Mouse (Mus musculus) forebrain, postnatal 0 days (tissue): ENCODE data around the gene Shh. TPM values are rescaled to one million over a fixed set of nuclear protein-coding genes. Genes with fewer than 3 reads are reported as not detected.
A peak's percentile ranks its signal among the peaks of the same experiment; 100 is the strongest.

Experiments
- ATAC-seq: fragments of 200-750 bp; cut with Nextera tagmentation; 2 replicates; pipeline ENCODE4 v1.8.0; 2017; ENCODE audit warnings: mild to moderate bottlenecking, moderate library complexity
- DNase-seq: peaks from one replicate; pipeline ENCODE4 v3.0.0-alpha.2; 2015
- H3K27ac ChIP-seq: fragments of 300-500 bp; sonication (generic); 2 replicates; pipeline ENCODE4 v1.5.1; 2014; ENCODE audit warnings: low read depth, mild to moderate bottlenecking, antibody characterized with exemption, low read length, moderate library complexity, mixed read lengths
- H3K27me3 ChIP-seq: fragments of 300-500 bp; sonication (generic); 2 replicates; pipeline ENCODE4 v1.6.1; 2014; ENCODE audit warnings: mild to moderate bottlenecking, low read length, mixed read lengths; ENCODE audit not compliant: insufficient read depth
- H3K36me3 ChIP-seq: fragments of 300-500 bp; sonication (generic); 2 replicates; pipeline ENCODE4 v1.6.1; 2014; ENCODE audit warnings: mild to moderate bottlenecking, moderate library complexity; ENCODE audit not compliant: insufficient read depth
- H3K4me1 ChIP-seq: fragments of 300-500 bp; sonication (generic); 2 replicates; pipeline ENCODE4 v1.6.1; 2014; ENCODE audit warnings: antibody characterized with exemption; ENCODE audit not compliant: insufficient read depth
- H3K4me2 ChIP-seq: fragments of 300-500 bp; sonication (generic); 2 replicates; pipeline ENCODE4 v1.6.1; 2014; ENCODE audit warnings: low read depth, mild to moderate bottlenecking, moderate library complexity
- H3K4me3 ChIP-seq: fragments of 300-500 bp; sonication (generic); 2 replicates; pipeline ENCODE4 v1.5.1; 2014; ENCODE audit warnings: low read depth, low read length, mixed read lengths
- H3K9ac ChIP-seq: fragments of 300-500 bp; sonication (generic); 2 replicates; pipeline ENCODE4 v1.6.1; 2014; ENCODE audit warnings: mild to moderate bottlenecking
- H3K9me3 ChIP-seq: fragments of 300-500 bp; sonication (generic); 2 replicates; pipeline ENCODE4 v1.6.1; 2016; ENCODE audit warnings: low read length
- CTCF ChIP-seq: sonication (generic); IDR thresholded peaks from 2 replicates; pipeline ENCODE4 v1.5.1; 2016; ENCODE audit warnings: antibody characterized with exemption, control low read depth, low read depth
- WGBS: fragments of 180-500 bp; shearing (Covaris S2); extraction: QIAGEN DNeasy Blood & Tissue Kit; methylation state at CpG from one replicate; pipeline ENCODE4 v1.1.7; 2014; 5-methylcytosine and 5-hydroxymethylcytosine counted together
- polyA plus RNA-seq: library from polyadenylated mRNA; unstranded; fragments of >200 nt; fragmentation: Nextera tagmentation; extraction: Ambion mirVana; gene quantifications from 2 replicates; pipeline ENCODE4 v1.2.1, GENCODE M21; 2015
- total RNA-seq: library from RNA; depleted of rRNA; stranded (reverse); fragments of >200 nt; gene quantifications from 2 replicates; pipeline ENCODE4 v1.2.3, GENCODE M21; 2014

Shh gene
- total and polyA plus RNA-seq, 2 experiments from 2014 or later, result 0.65 to 3.0 TPM

DNA sequence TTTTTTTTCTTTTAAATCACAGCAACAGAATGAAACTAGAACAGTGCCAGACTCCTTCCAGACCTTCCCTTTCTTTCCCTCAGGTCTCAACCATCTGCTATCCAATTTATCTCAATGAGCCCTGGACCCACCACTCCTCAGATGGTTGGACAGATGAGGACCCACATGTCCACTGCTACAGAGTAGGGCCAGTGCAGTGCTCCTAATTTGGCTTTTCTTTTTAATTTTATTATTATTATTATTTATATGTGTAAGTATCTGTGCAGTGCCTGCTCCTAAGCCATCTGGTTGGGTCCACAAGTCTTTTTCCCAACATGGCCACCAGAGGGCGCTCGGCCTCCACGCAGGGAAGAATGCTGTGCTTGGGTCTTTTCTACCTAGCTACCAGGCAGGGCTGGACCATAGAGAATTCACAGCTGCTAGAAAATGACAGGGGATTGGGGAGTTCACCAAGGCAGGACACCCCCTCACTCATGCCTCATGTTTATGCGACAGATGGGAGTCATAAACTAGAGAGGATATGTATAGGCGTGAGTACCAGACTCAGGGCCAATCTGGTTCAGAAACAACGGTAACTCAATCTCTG, 15.9 kb downstream of the Shh start:
- Histone ChIP-seq H3K4me2 (no peak overlapping the region), H3K27me3 (peaks cover 8% of the 10 kb centered on the region), H3K4me3 (no peak overlapping the region), H3K27ac (no peak overlapping the region), H3K9ac (no peak overlapping the region), H3K36me3 (no peaks in the 10 kb centered on the region), H3K4me1 (no peaks in the 10 kb centered on the region), H3K9me3 (no peaks in the 10 kb centered on the region)
- DNase-seq, result peak; percentile 91
- TF ChIP-seq CTCF, result peak; percentile 98
- WGBS, result 27% methylated on average over 6 of the region's 6 CpGs
- peak; percentile 83 for ATAC-seq

DNA sequence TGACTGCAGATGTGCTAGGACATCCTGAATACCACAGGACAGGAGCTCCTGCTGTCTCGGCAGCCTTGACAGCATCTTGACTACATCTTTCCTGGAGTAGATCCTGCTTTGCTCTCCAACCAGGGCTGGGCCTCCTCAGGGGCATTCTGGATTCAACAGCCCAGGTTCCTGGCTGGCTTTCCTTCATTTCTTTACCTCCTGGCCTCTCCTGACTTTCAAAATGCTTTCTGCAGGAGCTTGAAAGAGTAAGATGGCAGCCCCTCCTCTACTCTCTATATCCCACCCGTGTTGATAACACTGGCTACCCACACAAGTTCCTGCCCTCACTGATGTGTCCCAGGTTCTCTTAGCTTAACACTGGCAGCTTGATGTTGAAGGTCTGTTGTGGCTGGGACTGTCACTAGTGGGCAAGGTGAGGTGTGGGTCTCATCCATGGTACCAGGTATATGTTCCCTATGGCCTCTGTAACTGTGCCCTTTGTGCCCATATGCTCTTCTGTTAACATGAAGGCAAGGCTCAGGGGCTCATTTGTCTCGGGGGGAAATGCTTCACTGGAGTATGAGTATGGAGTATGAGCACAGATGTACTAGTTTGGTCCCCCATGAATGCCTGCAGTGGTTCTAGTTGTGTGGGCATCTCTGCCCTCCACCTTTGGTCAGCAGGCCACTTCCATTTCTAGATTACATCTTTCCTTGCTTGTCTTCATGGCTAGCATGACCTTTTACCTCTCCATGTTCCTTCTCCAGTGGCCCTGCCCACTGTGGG, 16.7 kb downstream of the Shh start:
- H3K9me3 ChIP-seq, result no peaks in the 10 kb centered on the region
- H3K4me3 ChIP-seq, result no peak overlapping the region
- DNase-seq, result no peak
- 0 out of 2 replicates have a peak, but pooled peaks cover under 1% of the 10 kb centered on the region for H3K27me3 ChIP-seq
- no peak overlapping the region for H3K9ac ChIP-seq
- no peak for TF ChIP-seq CTCF
- ATAC-seq, result no peak
- WGBS, result 69% methylated on average over 3 of the region's 3 CpGs
- no peaks in the 10 kb centered on the region for H3K4me1 ChIP-seq
- no peak overlapping the region for H3K27ac ChIP-seq
- H3K4me2 ChIP-seq, result no peak overlapping the region
- no peaks in the 10 kb centered on the region for H3K36me3 ChIP-seq

DNA sequence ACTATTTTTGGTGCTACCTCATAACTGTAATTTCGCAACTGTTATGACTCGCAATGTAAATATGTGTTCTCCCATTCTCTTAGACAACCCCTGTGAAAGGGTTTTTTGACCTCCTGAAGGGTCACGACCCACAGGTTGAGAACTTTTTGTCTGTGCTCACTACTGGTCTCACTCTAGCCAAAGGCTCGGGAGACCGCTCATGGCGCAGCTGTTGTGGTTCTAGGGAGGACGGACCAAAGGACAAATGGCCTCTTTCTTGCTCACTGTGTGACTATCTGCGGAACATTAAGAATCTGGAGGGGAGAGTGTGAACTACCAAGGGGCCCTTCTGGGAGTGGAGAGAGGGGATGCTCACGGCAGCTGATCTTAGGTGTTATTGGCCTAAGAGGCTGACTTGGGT, 41.1 kb downstream of the Shh start:
- no peak for TF ChIP-seq CTCF
- Histone ChIP-seq H3K4me3 (no peak overlapping the region), H3K27ac (no peak overlapping the region), H3K9me3 (no peaks in the 10 kb centered on the region), H3K9ac (no peak overlapping the region), H3K27me3 (no peaks in the 10 kb centered on the region), H3K36me3 (no peaks in the 10 kb centered on the region), H3K4me2 (no peak overlapping the region), H3K4me1 (no peaks in the 10 kb centered on the region)
- ATAC-seq (no peak), DNase-seq (no peak)
- 94% methylated on average over 9 of the region's 9 CpGs for WGBS

DNA sequence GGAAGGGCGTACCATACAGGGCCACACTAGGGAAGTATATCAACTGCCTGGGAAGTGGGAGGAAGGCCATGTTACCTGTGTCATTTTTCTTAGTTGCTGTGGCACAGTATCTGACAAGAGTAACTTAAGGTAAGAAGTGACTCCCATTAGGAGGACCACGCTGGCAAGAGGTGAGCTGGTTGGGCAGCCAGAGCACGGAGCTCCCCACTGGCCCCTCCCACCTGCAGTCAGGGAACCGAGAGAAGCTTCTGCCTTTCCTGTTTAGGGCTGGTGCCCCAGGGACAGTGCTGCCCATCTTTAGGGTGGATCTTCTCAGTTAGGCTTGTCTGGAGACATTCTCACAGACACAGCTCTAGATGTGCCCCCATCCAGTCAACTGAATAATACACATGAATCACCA, 43.3 kb downstream of the Shh start:
- ATAC-seq, result no peak

DNA sequence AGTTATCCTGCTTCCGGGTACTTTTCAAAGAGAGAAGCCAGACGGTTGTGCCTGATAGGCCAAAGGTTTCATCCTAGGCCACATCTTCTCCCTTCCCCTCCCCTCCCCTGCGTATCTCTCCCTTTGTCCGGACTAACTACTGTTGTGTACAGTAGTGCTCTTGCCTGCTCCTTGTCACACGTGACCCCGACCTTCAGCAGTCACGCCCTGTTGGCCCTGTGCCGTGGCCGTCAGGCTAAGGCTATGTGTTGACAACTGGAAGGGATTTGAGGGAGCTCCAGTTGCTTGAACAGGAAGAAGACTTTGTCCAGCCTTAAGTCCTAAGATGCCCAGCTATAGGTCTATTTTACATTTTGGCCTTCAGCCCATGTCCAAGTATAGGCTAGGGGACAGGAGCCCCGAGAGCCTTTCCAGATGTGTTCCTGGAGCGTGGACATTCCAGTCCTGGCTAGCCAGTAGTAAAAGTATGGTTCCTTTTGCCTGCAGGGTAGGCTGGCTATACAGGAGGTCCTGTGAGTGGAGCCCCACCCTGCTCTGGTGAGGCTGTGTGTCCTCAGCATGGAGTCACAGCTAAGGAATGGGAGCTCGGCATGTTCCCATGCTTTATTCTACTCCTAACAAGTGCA, 47.3 kb downstream of the Shh start:
- no peak overlapping the region for H3K4me2 ChIP-seq
- 93% methylated on average over 12 of the region's 12 CpGs for WGBS
- no peak overlapping the region for H3K27ac ChIP-seq
- no peak overlapping the region for H3K9ac ChIP-seq
- DNase-seq (no peak), ATAC-seq (no peak)
- H3K4me3 ChIP-seq, result no peak overlapping the region
- no peaks in the 10 kb centered on the region for H3K27me3 ChIP-seq
- H3K36me3 ChIP-seq, result peaks cover 33% of the 10 kb centered on the region
- no peaks in the 10 kb centered on the region for H3K4me1 ChIP-seq
- no peak for TF ChIP-seq CTCF
- H3K9me3 ChIP-seq, result no peaks in the 10 kb centered on the region

More for the DNA sequence above, 43.3 kb downstream of the Shh start:
- Histone ChIP-seq H3K4me2 (no peak overlapping the region), H3K4me1 (no peaks in the 10 kb centered on the region), H3K36me3 (peaks cover 6% of the 10 kb centered on the region; the same call in 1 of the 2 replicates), H3K27ac (no peak overlapping the region), H3K27me3 (no peaks in the 10 kb centered on the region), H3K4me3 (no peak overlapping the region), H3K9ac (no peak overlapping the region), H3K9me3 (no peaks in the 10 kb centered on the region)
- DNase-seq, result no peak
- 72% methylated on average over 4 of the region's 4 CpGs for WGBS
- no peak for TF ChIP-seq CTCF

DNA sequence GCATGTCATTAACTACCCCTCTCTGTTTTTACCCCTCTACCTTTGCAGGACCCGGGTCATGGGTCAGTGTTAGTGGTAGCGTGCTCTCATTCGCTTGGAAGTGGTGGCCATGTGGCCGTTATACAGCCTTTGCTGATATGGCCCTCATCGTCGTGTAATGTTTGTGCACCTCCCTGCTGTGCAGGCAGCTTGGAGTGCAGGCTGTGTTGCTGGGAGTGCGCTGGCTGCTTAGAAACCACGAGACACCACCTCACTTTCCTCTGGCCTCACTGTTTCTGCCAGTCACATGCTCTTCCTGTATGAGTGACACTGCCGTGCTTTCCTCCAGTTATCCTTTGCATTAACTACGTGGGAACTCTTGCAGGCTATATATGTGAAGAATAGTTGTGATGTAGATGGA, 48.3 kb downstream of the Shh start:
- no peaks in the 10 kb centered on the region for H3K27me3 ChIP-seq
- H3K9ac ChIP-seq, result no peak overlapping the region
- peaks cover 43% of the 10 kb centered on the region for H3K36me3 ChIP-seq
- no peak overlapping the region for H3K27ac ChIP-seq
- no peak overlapping the region for H3K4me2 ChIP-seq
- WGBS, result 88% methylated on average over 10 of the region's 10 CpGs
- no peaks in the 10 kb centered on the region for H3K9me3 ChIP-seq
- ATAC-seq (no peak), DNase-seq (no peak)
- H3K4me3 ChIP-seq, result no peak overlapping the region
- TF ChIP-seq CTCF, result no peak
- no peaks in the 10 kb centered on the region for H3K4me1 ChIP-seq

DNA sequence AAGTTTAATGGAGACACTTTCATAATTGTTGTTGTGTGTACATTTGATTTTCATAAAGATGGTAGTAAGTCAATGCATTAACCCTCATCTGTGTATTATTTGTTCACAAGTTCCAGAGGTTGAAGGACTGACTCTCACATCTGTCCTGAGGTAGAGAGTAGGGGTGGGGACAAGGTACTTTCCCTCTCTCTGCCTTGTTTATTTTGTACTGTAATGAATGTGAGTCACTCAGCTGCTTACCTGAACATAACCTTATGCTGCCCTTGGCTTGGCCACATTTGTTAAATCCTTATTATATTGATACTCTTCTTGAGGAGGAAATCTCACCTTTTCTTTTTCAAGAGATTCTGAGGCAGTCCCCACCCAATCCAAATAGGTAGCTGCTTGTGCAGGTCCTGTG, 51.0 kb downstream of the Shh start:
- no peaks in the 10 kb centered on the region for H3K27me3 ChIP-seq
- TF ChIP-seq CTCF, result no peak
- no peaks in the 10 kb centered on the region for H3K9me3 ChIP-seq
- H3K36me3 ChIP-seq, result peaks cover 68% of the 10 kb centered on the region
- H3K27ac ChIP-seq, result no peak overlapping the region
- no peak overlapping the region for H3K9ac ChIP-seq
- no peak overlapping the region for H3K4me3 ChIP-seq
- no peak for DNase-seq
- no peak for ATAC-seq
- no peak overlapping the region for H3K4me2 ChIP-seq
- H3K4me1 ChIP-seq, result no peaks in the 10 kb centered on the region
